Mouse (Mus musculus): ENCODE results near the gene Rap1gap.

DNA sequence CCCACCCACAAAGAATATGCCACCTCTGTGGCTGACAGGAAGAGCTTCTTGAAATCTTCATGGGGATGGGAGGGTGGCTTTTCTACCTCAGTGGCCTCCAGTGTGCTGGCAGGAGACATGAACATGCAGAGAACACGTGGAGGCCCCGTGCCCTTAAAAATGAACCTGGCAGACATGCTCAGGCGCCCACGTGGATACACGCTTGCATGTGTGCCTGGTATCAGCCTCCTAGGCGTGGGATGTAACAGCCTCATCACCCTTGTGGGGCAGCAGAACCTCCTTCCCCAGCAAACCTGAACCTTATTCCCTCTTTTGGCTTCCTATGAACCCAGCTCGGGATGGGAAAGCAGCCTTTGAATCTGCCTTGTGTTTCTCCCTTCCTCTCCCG is 2.4 kb downstream of the Rap1gap start:
- TF ChIP-seq CTCF (IDR thresholded peaks at IDR 0.05; ENCODE audit: low read depth) (no peak), EP300 (IDR thresholded peaks at IDR 0.05; ENCODE audit: low read depth) (no peak)
